Mouse (Mus musculus): ENCODE results near the gene Sdcbp2. TPM values are rescaled to one million over a fixed set of nuclear protein-coding genes. Genes with fewer than 3 reads are reported as not detected.
"Not testable (repeated sequence)": the region's sequence is repeated elsewhere in the genome, so short reads cannot be mapped to it uniquely, and the experiment has no call there.

Sdcbp2 gene
- polyA plus RNA-seq, 1 experiment = 1.7 TPM

DNA sequence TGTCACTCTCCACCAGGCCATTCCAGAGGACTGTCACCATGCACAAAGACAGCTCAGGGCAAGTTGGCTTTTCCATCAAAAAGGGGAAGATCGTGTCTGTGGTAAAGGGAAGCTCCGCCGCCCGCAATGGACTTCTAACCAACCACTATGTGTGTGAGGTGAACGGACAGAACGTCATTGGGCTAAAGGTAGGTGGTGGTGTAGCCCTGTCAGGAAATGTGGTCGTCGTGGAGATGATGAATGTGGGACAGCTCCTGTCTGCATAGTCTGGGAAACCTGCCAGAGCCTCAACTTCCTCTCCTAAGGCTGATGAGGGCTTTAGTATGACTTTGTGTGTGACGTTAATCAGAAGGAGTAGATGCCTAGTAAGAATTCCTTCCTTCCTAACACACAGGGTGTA, 14.9 kb downstream of the Sdcbp2 start:
- H3K27ac ChIP-seq (replicated peaks; ENCODE audit: low read depth, low read length) = no peak overlapping the region

DNA sequence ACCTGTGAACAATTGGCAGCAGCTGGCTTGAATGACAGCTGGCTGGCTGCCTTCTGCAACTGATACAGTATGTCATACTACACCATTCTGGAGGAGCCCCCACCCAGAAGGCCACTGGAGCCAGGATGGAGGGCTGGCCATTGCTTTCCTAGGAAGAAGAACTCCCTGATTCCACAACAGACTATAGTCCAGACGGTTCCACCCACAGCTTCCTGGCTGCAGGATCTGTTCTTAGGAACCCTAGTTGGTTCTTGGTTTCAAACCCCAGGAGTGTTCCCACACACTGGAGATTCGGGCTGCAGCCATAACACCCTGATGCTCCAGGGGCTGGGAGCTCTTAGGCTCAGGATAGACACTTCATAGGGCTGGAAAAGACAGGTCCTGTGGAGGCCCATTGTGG, 25.6 kb downstream of the Sdcbp2 start:
- Histone ChIP-seq H3K27ac (replicated peaks; ENCODE audit: low read depth, low read length) (no peak overlapping the region), H3K4me3 (ENCODE audit: insufficient read depth, low read depth, low read length) (no peak overlapping the region), H3K4me1 (ENCODE audit: control insufficient read depth, insufficient read depth, insufficient read length, low read length) (no peaks in the 10 kb centered on the region)

More for the DNA sequence above, 14.9 kb downstream of the Sdcbp2 start:
- Histone ChIP-seq H3K4me3 (ENCODE audit: insufficient read depth, low read depth, low read length) (no peak overlapping the region), H3K4me1 (ENCODE audit: control insufficient read depth, insufficient read depth, insufficient read length, low read length) (no peaks in the 10 kb centered on the region)

DNA sequence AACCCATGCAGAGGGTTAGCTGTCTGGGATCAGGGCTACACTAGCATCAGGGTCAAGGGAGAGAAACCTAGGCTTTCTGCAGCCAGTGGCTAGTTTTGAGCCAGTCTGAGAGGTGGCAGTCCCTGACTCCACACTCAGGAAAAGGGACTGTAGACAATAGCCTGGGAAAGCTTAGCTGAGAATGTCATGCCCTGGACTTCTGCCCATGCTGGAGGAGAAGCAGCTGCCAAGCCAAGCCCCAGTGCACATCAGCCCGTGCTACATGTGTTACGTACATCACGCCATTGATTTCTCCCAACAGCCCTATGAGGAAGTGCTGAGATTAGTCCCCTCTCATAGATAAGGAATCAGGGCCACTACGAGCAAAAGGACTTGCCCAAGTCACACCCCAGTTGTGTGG, 29.7 kb downstream of the Sdcbp2 start:
- no peak overlapping the region for H3K4me3 ChIP-seq (ENCODE audit: insufficient read depth, low read depth, low read length)
- no peaks in the 10 kb centered on the region for H3K4me1 ChIP-seq (ENCODE audit: control insufficient read depth, insufficient read depth, insufficient read length, low read length)
- no peak overlapping the region for H3K27ac ChIP-seq (replicated peaks; ENCODE audit: low read depth, low read length)

DNA sequence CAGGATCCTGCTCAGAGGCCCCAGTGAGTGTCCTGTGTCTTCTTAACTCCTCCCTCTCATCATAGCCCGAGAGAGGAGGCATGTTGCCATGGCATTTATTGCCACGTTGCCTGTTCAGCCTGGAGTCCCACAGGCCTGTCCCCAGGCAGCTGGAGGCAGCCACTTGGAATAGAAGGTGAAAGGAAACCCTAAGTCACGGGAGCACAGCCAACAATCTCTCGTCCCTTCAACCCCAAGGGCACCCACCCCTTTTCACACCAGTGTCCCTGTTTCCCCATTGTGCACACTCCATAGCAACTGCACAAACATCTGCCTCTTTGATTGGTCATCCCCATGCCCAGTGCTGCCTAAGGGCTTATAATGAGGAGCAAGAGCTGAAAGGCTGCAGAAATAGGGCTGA, 31.2 kb downstream of the Sdcbp2 start:
- no peaks in the 10 kb centered on the region for H3K4me1 ChIP-seq (ENCODE audit: control insufficient read depth, insufficient read depth, insufficient read length, low read length)
- no peak overlapping the region for H3K27ac ChIP-seq (replicated peaks; ENCODE audit: low read depth, low read length)
- H3K4me3 ChIP-seq (ENCODE audit: insufficient read depth, low read depth, low read length) = no peak overlapping the region

DNA sequence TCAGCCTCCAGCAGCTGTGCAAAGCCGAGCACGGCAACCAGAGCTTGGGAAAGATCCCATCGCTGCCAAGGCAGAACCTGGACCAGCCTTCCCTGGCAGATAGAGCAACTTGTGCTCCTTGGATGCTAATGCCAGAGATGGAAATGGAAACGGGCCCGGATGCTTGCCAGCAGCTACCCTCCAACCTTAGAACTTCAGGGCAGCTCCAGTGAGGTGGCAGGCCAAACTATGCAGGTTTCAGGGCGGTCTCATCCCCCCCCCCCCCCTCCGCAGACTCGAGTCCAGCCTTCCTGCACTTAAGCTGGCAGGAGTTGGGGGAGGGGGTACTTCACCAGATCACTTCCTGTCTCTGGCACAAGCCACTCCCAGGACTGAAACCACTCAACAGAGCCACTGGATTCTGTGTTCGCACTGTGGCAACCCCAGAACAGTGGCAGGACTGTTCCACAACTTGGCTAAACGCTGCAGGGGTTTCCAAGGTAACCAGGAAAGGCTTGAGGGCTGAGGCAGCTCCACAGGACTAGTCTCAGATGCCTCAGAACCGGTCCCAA, 33.1 kb downstream of the Sdcbp2 start:
- no peak overlapping the region for H3K4me3 ChIP-seq (ENCODE audit: insufficient read depth, low read depth, low read length)
- H3K4me1 ChIP-seq (ENCODE audit: control insufficient read depth, insufficient read depth, insufficient read length, low read length) = no peaks in the 10 kb centered on the region
- no peak overlapping the region for H3K27ac ChIP-seq (replicated peaks; ENCODE audit: low read depth, low read length)

DNA sequence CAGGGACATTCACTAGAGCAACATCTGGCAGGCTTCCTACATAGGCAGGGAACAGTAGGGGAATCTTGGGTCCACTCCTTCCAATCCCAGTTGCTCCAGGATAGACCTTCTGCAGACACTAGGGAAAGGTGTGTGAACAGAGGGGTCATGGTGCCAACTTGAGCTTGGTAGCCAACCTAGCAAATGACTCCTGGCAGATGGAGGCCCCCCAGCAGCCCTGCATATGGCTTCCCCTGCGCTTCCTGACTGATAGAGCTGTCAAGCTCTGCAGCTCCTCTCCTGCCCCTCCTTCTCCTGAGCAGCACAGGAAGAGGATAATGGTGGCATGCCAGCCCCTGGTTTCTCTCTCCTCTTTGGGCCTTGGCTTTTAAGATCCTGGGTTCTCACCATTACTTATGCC, 36.0 kb downstream of the Sdcbp2 start:
- Histone ChIP-seq H3K4me1 (ENCODE audit: control insufficient read depth, insufficient read depth, insufficient read length, low read length) (no peaks in the 10 kb centered on the region), H3K4me3 (ENCODE audit: insufficient read depth, low read depth, low read length) (no peak overlapping the region), H3K27ac (replicated peaks; ENCODE audit: low read depth, low read length) (no peak overlapping the region)

DNA sequence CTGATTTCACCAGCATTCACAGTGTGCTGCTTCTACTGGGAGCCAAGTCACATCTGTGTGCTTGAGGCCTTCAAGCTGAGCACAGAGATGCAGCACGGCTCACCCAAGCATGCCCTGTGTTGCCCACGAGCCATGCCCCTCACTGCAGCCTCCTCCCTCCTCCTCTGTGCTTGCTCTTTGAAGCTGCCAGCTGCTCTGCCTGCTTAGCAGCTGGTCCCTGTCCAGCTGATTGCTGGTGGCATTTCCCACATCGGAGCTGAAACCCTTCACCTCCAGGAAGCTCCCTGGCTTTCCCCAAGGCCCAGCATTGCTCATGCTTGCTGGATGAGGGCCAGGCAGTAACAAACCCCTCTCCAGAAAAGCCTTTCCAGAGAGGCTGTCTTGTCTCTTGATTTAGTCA, 37.6 kb downstream of the Sdcbp2 start:
- H3K4me1 ChIP-seq (ENCODE audit: control insufficient read depth, insufficient read depth, insufficient read length, low read length) = no peaks in the 10 kb centered on the region
- no peak overlapping the region for H3K27ac ChIP-seq (replicated peaks; ENCODE audit: low read depth, low read length)
- H3K4me3 ChIP-seq (ENCODE audit: insufficient read depth, low read depth, low read length) = no peak overlapping the region

DNA sequence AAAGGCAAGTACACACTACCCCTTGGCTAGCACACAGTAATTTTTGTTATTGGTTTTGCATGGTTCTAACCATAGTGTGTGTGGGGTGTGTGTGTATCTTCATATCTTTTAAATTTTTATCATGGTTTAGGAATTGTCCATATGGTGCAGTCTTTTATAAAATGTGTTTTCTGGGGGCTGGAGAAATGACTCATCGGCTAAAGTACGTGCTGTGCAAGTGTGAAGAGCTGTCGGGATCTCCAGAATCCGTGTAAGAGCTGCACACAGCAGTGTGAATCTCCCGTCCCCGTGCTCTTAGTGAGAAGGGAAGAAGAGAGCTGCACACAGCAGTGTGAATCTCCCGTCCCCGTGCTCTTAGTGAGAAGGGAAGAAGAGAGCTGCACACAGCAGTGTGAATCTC, 43.4 kb downstream of the Sdcbp2 start:
- not testable (repeated sequence) for H3K27ac ChIP-seq (replicated peaks; ENCODE audit: low read depth, low read length); H3K4me1 ChIP-seq (ENCODE audit: control insufficient read depth, insufficient read depth, insufficient read length, low read length); H3K4me3 ChIP-seq (ENCODE audit: insufficient read depth, low read depth, low read length)

DNA sequence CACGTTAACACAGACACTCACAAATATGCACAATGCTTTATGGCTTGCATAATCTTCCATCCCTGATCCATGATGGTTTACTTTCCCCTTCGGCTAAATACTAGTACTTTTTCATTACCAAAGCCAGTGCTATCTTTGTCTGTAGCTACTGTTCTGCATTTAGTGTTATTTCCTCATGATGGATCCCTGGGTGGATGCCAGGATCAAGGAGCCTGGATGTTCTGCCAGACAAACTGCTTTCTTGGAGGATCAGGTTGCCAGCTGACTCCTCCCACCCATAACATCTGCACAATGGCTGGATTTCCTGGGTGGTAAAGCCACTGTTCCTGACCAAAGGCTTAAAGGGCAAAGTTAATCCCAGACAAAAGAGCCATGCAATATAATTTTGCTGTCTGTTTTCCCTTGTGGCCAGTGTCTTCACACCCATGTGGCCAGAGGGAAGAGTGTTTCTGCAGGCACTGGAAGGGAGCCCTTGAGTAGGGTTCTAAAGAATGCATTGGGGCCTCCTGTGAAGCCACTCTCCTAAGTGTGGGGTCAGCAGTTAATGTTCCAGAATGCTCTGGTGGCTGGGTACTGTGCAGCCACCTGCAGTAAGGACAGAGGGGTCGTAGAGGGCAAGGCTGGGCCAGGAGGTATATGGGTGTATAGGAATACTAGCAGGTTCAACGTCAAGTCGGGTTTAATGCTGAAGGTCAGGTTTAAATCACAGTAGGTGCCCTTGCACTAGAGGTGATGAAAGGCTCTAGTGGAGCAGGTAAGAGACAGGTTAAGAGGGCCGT, 44.3 kb downstream of the Sdcbp2 start:
- H3K27ac ChIP-seq (replicated peaks; ENCODE audit: low read depth, low read length) = no peak overlapping the region
- no peaks in the 10 kb centered on the region for H3K4me1 ChIP-seq (ENCODE audit: control insufficient read depth, insufficient read depth, insufficient read length, low read length)
- no peak overlapping the region for H3K4me3 ChIP-seq (ENCODE audit: insufficient read depth, low read depth, low read length)

DNA sequence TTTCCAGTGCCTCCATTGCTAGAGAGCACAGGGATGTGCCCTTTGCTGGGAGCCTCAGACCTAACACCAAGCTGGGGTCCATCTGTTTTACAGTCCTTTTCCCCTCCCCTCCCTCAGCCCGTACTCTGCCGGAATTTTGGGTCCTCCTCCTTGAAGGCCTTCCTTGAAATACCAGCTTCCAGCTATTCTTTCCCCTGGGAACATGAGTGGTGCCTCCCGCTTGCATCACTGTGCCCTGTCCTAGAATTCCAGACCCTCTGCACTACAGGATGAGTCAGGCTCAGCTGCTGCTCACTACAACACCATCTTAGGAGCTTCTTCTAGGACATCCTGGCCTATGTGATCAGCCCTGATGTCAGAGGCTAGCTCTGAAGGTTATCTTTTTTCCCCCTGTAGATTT, 51.4 kb downstream of the Sdcbp2 start:
- H3K4me3 ChIP-seq (ENCODE audit: insufficient read depth, low read depth, low read length) = no peak overlapping the region
- no peak overlapping the region for H3K27ac ChIP-seq (replicated peaks; ENCODE audit: low read depth, low read length)
- no peaks in the 10 kb centered on the region for H3K4me1 ChIP-seq (ENCODE audit: control insufficient read depth, insufficient read depth, insufficient read length, low read length)

DNA sequence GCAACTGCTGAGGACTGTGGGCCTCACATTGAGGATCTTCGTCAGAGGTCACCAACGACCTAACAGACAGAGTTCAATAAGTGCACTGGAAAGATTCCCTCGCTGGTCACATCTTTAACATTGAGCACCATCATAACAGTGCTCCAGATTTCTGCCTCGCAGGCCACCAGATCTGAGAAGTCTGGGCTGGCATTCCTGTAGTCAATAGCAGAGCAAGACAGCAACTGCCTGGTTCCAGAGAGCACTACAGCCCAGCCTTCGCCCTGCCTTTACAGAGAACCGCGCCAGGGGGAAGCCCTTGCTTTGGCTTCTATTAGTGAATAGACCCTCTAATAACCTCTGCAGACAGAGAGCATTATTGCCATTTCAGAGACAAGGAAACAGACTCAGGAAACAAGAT, 53.9 kb downstream of the Sdcbp2 start:
- H3K4me3 ChIP-seq (ENCODE audit: insufficient read depth, low read depth, low read length) = no peak overlapping the region
- no peaks in the 10 kb centered on the region for H3K4me1 ChIP-seq (ENCODE audit: control insufficient read depth, insufficient read depth, insufficient read length, low read length)
- H3K27ac ChIP-seq (replicated peaks; ENCODE audit: low read depth, low read length) = no peak overlapping the region

DNA sequence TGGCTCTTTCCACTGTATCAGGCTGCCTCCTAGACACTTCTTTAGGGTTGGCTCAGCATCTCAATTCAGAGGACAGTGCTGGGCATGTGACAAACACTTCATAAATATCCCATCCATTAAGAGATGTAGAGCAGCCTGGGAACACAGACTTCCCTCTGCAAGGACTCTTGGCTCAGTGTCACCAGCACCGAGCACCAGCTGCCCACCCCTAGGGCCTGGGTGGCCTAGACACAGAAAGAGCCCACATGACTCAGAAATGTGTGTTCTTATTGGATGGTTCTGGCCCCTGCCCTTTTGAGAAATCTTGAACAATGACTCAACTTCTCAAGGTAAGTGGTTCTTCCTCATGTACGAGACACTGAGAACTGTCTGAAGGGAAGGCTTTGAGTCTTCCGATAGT, 55.6 kb downstream of the Sdcbp2 start:
- Histone ChIP-seq H3K27ac (replicated peaks; ENCODE audit: low read depth, low read length) (no peak overlapping the region), H3K4me1 (ENCODE audit: control insufficient read depth, insufficient read depth, insufficient read length, low read length) (no peaks in the 10 kb centered on the region), H3K4me3 (ENCODE audit: insufficient read depth, low read depth, low read length) (no peak overlapping the region)

DNA sequence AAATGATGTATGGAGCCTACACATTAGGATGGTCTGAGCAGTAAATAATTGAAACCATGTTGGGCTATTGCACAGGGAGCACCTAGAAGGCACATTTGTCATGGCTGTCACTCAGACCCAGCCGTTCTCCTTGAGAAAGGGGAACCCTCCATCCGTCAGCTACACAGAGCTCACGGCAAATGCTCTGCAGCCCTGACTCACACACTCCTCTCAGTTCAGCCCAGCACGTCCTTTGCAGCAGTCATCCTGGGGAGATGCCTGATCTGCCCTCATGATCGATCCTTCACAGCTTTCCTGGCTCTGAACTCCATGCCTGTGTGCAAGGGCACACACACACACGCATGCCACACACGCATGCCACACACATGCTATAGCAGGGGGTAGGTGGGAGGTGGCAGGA, 56.9 kb downstream of the Sdcbp2 start:
- no peak overlapping the region for H3K4me3 ChIP-seq (ENCODE audit: insufficient read depth, low read depth, low read length)
- no peak overlapping the region for H3K27ac ChIP-seq (replicated peaks; ENCODE audit: low read depth, low read length)
- H3K4me1 ChIP-seq (ENCODE audit: control insufficient read depth, insufficient read depth, insufficient read length, low read length) = no peaks in the 10 kb centered on the region

DNA sequence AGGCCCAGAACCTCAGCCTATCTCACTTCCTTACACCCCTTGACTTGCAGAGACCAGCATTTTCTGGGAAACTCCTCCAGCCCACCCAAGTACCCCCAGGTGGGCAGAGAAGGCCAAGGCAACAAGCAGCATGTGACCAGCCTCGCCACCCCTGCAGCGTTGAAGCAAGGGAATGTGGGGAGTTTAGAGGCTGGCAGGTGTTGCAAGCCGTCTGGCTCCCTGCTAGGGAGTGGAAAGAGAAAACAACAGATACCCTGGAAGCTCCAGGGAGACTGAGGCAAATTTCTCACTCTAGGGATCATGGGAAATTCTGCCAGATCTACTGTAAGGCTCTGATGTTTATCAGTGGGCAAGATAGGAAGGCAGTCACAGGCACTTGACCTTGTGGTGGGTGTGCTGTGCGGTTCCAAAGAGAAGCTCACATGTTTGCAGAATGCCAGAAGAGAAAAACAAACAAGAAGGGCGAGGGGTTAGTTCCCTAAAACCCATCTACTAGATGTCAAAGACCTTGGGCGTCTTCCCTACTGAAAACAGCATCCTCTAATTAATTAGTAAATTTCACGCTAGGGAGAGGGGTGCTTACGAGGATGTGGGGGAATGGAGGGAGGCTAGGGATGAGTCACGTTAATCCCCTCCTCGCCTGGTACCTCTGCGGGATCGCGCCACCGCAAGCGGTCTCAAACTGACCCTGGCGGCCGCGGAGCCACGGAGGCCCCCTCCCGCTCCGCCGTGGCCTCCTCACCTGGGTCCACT, 59.2 kb downstream of the Sdcbp2 start:
- Histone ChIP-seq H3K4me3 (ENCODE audit: insufficient read depth, low read depth, low read length) (peak overlapping the region; percentile 58), H3K4me1 (ENCODE audit: control insufficient read depth, insufficient read depth, insufficient read length, low read length) (no peaks in the 10 kb centered on the region), H3K27ac (replicated peaks; ENCODE audit: low read depth, low read length) (no peak overlapping the region)

DNA sequence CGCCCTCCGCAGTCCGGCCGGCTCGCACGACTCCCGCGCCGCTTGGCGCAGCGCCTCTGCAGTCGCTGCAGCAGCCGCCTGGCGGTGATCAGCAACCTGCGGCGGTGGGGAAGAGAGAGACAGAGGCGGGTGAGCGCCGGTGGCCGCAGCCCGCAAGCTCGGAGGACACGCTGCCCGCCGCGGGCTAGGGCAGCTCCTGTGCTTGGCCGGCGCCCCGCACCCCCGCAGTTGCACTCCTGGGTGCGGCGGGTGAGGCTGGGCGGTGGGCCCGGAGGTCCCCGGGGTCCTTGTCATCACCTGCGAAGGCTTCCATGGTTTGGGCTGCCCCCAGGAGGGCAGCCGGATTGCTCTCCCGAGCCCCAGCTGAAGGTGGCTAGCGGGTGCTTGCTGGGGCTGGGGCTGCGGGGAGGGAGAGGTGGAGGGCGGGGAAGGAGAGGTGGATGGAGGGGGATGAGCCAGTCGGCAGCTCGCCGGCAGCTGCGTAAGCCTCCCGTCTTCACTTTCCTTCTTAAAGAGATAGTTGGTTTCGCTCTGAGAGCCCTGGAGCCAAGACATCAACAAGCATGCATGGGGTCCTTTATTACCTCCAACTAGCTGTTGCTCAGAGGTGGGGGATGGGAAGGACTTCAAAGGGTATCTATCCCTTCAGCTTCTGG, 59.9 kb downstream of the Sdcbp2 start, which contains the start of gene Snph:
Gene Snph, minus strand, starts transcription at position 435 of the 656 bp plus-strand sequence.
- H3K4me1 ChIP-seq (ENCODE audit: control insufficient read depth, insufficient read depth, insufficient read length, low read length) = no peaks in the 10 kb centered on the region
- H3K27ac ChIP-seq (replicated peaks; ENCODE audit: low read depth, low read length) = no peak within 1 kb of the TSS
- peak within 1 kb of the TSS; percentile 58 for H3K4me3 ChIP-seq (ENCODE audit: insufficient read depth, low read depth, low read length)

Measured in brown adipose tissue, adult 24 weeks (tissue).